Mouse (Mus musculus) bone marrow macrophage, adult 2 months (primary cell): ENCODE measurements around the gene Adamts4. TPM values are rescaled to one million over a fixed set of nuclear protein-coding genes. Genes with fewer than 3 reads are reported as not detected.
A peak's percentile ranks its signal among the peaks of the same experiment; 100 is the strongest.
"Not testable (repeated sequence)": the region's sequence is repeated elsewhere in the genome, so short reads cannot be mapped to it uniquely, and the experiment has no call there.

ENCODE experiments used
- H3K27ac ChIP-seq: 2 replicates; pipeline ENCODE4 v1.5.1; 2012; ENCODE audit warnings: low read depth, low read length; ENCODE audit not compliant: insufficient read depth
- H3K4me1 ChIP-seq: 2 replicates; pipeline ENCODE4 v1.6.1; 2012; ENCODE audit warnings: low read length; ENCODE audit not compliant: control insufficient read depth, insufficient read depth
- H3K4me3 ChIP-seq: 2 replicates; pipeline ENCODE4 v1.5.1; 2012; ENCODE audit warnings: mild to moderate bottlenecking, low read length, moderate library complexity; ENCODE audit not compliant: insufficient read depth
- CTCF ChIP-seq: IDR thresholded peaks from 2 replicates; pipeline ENCODE4 v1.5.1; 2012; ENCODE audit warnings: low read depth, mild to moderate bottlenecking, low read length, moderate library complexity
- POLR2A ChIP-seq: IDR thresholded peaks from 2 replicates; pipeline ENCODE4 v1.6.1; 2012; ENCODE audit warnings: mild to moderate bottlenecking, low read depth, low read length, borderline replicate concordance
- polyA plus RNA-seq: library from polyadenylated mRNA; stranded (reverse); fragments of >200 nt; gene quantifications from 2 replicates; pipeline ENCODE4 v1.2.4, GENCODE M21; 2012; ENCODE audit not compliant: missing spikeins, insufficient read depth, insufficient read length

The Adamts4 gene
- polyA plus RNA-seq, 1 experiment, result not detected

DNA sequence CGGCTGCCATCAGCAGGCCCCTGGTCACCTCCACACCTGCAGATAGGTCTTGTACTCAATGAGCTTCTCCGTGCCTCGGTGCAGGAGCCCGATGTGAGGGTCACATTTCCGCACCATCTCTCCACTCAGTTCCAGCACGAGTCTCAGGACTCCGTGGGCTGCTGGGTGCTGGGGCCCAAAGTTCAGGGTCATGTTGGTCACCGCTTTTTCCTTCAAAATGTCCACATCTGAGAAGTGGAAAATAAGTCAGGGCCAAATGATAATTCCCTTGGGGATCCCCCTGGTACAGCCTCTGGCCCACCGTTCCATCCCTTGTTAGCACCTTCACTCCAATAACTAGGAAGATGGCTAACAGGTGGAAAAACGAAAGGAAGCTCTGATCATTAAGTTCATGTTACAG lies 9.3 kb upstream of the Adamts4 start:
- Histone ChIP-seq H3K27ac (no peak overlapping the region), H3K4me3 (no peak overlapping the region), H3K4me1 (peaks cover 6% of the 10 kb centered on the region)
- TF ChIP-seq CTCF (no peak), POLR2A (no peak)

DNA sequence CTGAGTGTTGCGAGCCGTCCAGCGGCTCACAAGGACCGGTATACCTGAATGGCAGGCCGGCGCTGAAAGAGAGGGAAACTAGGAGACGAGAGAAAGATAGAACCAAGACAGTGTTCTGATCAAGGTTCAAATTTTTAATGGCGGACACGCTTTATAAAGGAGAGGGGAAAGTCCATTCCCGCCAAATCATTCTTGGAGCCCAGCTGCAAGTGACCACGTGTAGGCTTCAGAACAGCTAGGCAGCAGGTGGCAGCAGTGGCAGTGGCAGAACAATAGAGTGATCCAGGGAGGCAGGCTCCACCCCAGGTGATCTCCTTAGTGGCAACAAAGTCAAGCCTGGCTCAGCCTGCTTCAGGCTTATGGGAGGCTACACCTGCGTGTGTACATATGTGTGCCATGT lies 8.3 kb upstream of the Adamts4 start:
- not testable (repeated sequence) for H3K4me3 ChIP-seq, H3K27ac ChIP-seq, H3K4me1 ChIP-seq

DNA sequence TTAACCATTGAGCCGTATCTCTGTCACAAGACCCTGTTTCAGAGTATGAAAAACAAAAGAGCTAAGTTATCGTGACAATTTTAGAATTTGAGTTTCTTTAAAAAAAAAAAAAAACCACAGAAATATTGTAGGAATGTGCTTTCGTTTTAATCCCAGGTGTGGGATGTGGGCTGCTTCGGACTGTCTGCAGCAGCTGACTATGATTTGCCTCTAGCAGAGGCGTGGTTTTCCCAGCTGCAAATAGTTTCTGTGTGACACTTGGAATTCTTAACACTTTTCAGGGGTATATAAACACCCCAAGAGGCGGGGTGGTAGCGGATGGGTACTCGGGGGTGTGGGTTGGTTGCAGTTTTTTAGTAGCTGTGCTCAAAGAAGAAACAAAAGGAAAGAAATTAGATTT lies 4.9 kb upstream of the Adamts4 start:
- no peak overlapping the region for H3K4me3 ChIP-seq
- peaks cover 31% of the 10 kb centered on the region for H3K4me1 ChIP-seq
- H3K27ac ChIP-seq, result no peak overlapping the region
- TF ChIP-seq CTCF (no peak), POLR2A (no peak)

DNA sequence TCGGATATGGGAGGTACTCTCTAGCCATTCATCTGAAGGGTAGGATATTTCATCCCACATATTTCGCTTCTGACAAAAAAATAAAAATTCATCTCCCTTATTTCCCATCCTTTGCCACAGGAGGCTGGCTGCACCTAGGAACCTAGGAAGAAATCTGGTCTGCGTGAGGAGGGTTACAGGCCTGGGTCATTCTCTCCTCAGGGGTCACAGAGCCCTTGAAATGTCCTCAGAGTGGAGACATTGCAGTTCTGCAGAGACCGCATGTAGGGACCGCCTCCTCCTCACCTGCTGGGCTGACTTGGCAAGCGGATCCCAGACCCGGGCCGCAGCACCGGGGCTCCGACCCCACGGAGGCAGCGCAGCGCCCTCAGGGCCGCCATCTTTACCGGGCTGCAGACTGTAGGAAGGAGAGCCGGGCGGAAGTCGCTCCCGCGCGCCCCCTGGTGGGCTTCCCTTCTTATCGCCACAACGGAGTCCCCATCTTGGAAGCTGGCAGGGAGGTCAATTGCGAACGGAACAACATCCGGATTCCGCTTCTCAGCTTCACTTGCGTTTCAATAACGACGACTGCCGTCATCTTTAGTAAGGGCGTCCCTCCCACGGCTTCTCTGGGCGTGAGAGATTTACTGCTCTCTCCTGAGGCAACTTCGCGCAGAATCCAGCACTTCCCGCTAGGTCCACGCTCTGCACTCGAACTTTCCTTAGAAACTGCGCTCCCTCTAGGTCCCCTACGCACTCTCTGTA lies 3.3 kb upstream of the Adamts4 start:
- peak overlapping the region; percentile 84 for H3K27ac ChIP-seq
- H3K4me3 ChIP-seq, result peak overlapping the region; percentile 75
- TF ChIP-seq CTCF (peak; percentile 38; the same call in 1 of the 2 replicates), POLR2A (peak; percentile 91; the same call in 1 of the 2 replicates)
- H3K4me1 ChIP-seq, result peaks cover 34% of the 10 kb centered on the region

DNA sequence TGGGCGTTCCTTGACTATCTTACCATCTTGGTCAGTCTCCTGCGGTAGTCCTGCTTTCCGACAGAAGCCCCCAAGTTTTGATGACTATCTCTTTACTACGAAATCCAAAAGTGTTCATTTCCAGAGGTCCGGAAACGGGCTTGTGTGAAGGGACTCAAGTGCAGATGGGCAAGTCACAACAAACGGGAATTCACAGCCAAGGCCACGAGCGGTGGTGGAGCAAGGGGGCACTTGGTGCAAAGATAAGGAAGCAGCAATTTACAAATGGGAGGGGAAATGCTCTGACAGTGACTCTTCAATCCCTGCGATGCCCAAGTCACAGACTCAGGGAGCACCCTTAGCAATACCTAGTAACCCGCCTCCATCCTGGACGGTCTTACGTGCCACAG lies 2.8 kb upstream of the Adamts4 start:
- H3K4me3 ChIP-seq, result peak overlapping the region; percentile 57
- peaks cover 34% of the 10 kb centered on the region for H3K4me1 ChIP-seq
- H3K27ac ChIP-seq, result peak overlapping the region; percentile 84
- TF ChIP-seq CTCF, result no peak
- TF ChIP-seq POLR2A, result 0 out of 2 replicates have a peak, but pooled peaks have one; percentile 8

DNA sequence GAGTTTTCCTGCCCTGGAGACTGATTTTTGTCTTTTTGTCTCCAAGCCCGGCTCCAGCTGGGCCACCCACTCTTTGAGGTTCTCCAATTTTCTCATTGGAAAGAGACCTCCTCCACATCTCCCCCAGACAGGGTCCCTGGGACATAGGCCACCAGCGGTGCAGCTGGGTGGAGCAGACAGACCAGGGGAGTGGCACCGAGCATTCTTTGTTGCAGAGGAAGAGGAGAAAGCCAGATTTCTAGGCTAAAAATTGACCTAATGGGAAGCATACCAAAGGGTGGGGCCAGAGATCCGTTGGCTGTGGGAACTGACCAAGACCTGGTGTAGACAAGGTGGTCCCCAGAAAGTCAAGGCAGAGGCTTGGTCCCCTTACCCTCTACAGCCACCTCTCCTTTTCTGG lies 2.3 kb upstream of the Adamts4 start:
- TF ChIP-seq POLR2A, result no peak
- no peak for TF ChIP-seq CTCF
- Histone ChIP-seq H3K27ac (peak overlapping the region; percentile 84), H3K4me1 (peaks cover 34% of the 10 kb centered on the region), H3K4me3 (peak overlapping the region; percentile 57)

DNA sequence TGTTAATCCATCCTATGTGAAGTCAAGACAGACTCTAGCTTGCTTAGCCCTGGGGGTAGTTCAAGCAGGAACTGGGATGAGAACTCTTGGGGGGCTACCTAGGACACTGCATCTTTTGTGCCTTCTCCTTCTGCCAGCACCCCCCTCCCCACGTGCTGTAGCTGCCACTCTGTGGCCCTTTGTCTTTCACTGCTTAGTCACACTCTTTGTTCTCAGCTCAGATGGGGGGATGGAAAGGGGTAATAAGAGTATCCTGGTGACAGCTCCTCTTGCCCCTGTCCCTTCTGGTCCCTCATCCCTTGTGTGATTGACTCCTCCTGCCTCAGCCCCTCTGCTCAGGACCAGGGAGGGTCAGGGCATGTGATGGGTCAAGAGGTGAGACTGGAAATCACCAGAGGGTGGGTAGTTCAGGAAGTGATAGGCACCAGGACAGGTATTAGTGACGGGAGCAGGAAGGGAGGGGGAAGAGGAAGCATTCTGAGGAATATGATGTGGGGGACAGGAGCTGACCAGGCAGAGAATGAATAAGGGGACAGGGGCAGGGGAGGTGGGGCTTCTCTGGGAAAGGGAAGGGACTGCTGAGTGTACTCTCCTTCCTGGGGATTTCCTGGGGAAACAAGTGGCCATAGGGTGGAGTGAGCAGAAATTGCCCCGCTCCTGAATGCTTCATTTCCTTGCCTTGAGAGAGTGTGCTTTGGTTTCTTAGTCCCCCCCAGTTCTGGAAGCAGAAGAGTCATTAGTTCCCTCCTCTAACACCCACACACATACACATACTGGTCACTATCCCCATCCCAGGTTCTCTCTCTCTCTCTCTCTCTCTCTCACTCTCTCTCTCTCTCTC lies 1.6 kb upstream of the Adamts4 start:
- H3K27ac ChIP-seq, result no peak overlapping the region
- H3K4me3 ChIP-seq, result no peak overlapping the region
- H3K4me1 ChIP-seq, result peaks cover 34% of the 10 kb centered on the region
- TF ChIP-seq CTCF, result no peak
- TF ChIP-seq POLR2A, result no peak

DNA sequence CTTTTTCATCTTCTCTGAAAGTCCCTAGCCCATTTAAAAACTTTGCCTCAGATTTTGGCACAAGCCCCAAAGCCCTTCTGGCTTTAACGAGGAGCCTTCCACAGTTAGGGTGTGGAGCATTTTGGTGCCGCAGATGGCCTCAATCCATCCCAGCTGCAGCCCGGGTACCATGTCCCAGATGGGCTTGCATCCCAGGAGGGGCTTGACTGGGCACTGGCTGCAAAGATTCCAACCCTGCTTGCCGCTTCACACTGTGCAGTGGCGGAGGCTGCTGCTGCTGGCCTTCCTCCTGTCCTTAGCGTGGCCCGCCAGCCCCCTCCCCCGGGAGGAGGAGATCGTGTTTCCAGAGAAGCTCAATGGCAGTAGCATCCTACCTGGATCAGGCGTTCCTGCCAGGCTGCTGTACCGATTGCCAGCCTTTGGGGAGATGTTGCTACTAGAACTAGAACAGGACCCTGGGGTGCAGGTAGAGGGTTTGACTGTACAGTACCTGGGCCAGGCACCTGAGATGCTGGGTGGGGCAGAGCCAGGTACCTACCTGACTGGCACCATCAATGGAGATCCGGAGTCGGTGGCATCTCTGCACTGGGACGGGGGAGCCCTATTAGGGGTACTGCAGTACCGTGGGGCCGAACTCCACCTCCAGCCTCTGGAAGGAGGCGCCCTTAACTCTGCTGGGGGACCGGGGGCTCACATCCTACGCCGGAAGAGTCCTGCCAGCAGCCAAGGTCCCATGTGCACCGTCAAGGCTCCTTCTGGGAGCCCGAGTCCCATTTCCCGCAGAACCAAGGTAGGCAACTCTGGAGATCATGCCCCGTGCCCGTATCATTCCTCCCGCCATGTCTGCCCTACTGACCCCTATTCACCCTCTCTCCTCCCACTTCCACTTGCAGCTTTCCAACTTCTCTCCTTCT lies 716 bp downstream of the Adamts4 start, which contains the start of gene Ndufs2:
Gene Ndufs2, minus strand, starts transcription at position 709 of the 914 bp plus-strand sequence.
- no peak for TF ChIP-seq CTCF
- TF ChIP-seq POLR2A, result no peak
- Histone ChIP-seq H3K4me1 (peaks cover 34% of the 10 kb centered on the region), H3K4me3 (no peak within 1 kb of the TSS), H3K27ac (no peak within 1 kb of the TSS)

DNA sequence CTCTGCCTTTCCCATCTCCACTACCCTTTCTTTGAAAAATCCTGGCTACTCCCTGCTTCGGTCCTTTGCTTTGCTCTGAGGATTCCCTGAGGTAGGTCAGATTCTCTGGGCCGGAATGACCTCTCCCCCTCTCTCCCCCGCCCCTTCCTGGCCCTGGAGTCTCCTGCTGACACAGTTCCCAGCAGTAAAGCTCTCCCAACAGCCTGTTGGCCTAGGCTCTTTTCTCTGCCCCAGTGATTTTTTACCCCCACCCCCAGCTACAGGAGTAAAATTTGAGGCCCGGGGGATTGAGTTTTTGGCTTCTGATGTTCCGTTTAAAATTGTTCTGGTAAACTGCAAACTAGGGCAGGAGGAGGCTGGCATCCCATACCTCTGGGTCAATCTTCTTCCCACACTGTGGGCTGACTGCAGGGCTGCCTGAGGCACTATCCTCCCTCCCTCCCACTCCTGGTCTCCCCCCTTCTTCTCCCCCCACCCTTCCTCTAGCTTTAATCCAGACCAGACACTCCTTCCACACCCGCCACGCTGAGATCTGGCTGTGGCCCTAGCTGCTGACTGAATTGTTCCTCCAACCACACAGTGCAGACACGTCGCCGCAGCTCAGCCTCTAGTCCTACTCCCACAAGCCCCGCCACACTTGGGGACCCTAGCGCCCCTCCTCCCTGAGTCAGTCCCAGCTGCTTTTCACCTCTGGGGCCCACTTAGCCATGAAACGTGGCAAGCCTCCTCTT lies 1.5 kb downstream of the Adamts4 start:
- H3K27ac ChIP-seq, result no peak overlapping the region
- TF ChIP-seq POLR2A, result no peak
- no peak for TF ChIP-seq CTCF
- H3K4me1 ChIP-seq, result peaks cover 30% of the 10 kb centered on the region
- no peak overlapping the region for H3K4me3 ChIP-seq
